Mouse (Mus musculus) megakaryocyte, embryonic 14.5 days (primary cell): Measurements from ENCODE around the gene Grip1.

Experiments
- FLI1 ChIP-seq: IDR thresholded peaks from 2 replicates; pipeline ENCODE4 v1.6.1; 2012; ENCODE audit warnings: low read length, inconsistent platforms, mixed read lengths
- GATA1 ChIP-seq: IDR thresholded peaks from 3 replicates; pipeline ENCODE4 v1.6.1; 2012; ENCODE audit warnings: mixed read lengths, low read length, inconsistent platforms, borderline replicate concordance

- TF ChIP-seq GATA1, result no peak
- TF ChIP-seq FLI1, result no peak
Measured at GRCm38 (mm10) chr10:119596822-119597221, 143.2 kb downstream of the Grip1 start.
